Mouse (Mus musculus) liver, embryonic 13.5 days (tissue): ENCODE results near the gene Rbm18. TPM values are rescaled to one million over a fixed set of nuclear protein-coding genes. Genes with fewer than 3 reads are reported as not detected.

Source experiments
- ATAC-seq: fragments of 200-750 bp; cut with Nextera tagmentation; 2 replicates; pipeline ENCODE4 v1.8.0; 2017; ENCODE audit warnings: low read depth, mild to moderate bottlenecking, moderate number of reproducible peaks, moderate library complexity
- DNase-seq: peaks from one replicate; pipeline ENCODE4 v3.0.0; 2022
- H3K27ac ChIP-seq: fragments of 300-500 bp; sonication (generic); 2 replicates; pipeline ENCODE4 v1.5.1; 2015; ENCODE audit warnings: moderate library complexity, mild to moderate bottlenecking, inconsistent platforms
- H3K27me3 ChIP-seq: fragments of 300-500 bp; sonication (generic); 2 replicates; pipeline ENCODE4 v1.6.1; 2015; ENCODE audit warnings: mild to moderate bottlenecking, inconsistent platforms
- H3K36me3 ChIP-seq: fragments of 300-500 bp; sonication (generic); 2 replicates; pipeline ENCODE4 v1.6.1; 2015; ENCODE audit warnings: mild to moderate bottlenecking, inconsistent platforms
- H3K4me1 ChIP-seq: fragments of 300-500 bp; sonication (generic); replicated peaks from 2 replicates; pipeline ENCODE4 v1.6.1; 2015; ENCODE audit warnings: inconsistent platforms
- H3K4me2 ChIP-seq: fragments of 300-500 bp; sonication (generic); 2 replicates; pipeline ENCODE4 v1.6.1; 2015; ENCODE audit warnings: inconsistent platforms, mild to moderate bottlenecking, moderate library complexity
- H3K4me3 ChIP-seq: fragments of 300-500 bp; sonication (generic); replicated peaks from 2 replicates; pipeline ENCODE4 v1.5.1; 2015; ENCODE audit warnings: mild to moderate bottlenecking, inconsistent platforms
- H3K9ac ChIP-seq: fragments of 300-500 bp; sonication (generic); 2 replicates; pipeline ENCODE4 v1.6.1; 2015; ENCODE audit warnings: mild to moderate bottlenecking, inconsistent platforms
- H3K9me3 ChIP-seq: fragments of 300-500 bp; sonication (generic); replicated peaks from 2 replicates; pipeline ENCODE4 v1.6.1; 2016; ENCODE audit warnings: inconsistent platforms
- WGBS: fragments of 180-500 bp; shearing (Covaris S2); methylation state at CpG from one replicate; pipeline ENCODE4 v1.1.7; 2015; ENCODE audit not compliant: insufficient replicate concordance; 5-methylcytosine and 5-hydroxymethylcytosine counted together
- polyA plus RNA-seq: library from polyadenylated mRNA; unstranded; fragments of >200 nt; fragmentation: Nextera tagmentation; extraction: Ambion mirVana; gene quantifications from 2 replicates; pipeline ENCODE4 v1.2.1, GENCODE M21; 2015

The Rbm18 gene
- polyA plus RNA-seq, 1 experiment from 2014 or later = 23.6 TPM

DNA sequence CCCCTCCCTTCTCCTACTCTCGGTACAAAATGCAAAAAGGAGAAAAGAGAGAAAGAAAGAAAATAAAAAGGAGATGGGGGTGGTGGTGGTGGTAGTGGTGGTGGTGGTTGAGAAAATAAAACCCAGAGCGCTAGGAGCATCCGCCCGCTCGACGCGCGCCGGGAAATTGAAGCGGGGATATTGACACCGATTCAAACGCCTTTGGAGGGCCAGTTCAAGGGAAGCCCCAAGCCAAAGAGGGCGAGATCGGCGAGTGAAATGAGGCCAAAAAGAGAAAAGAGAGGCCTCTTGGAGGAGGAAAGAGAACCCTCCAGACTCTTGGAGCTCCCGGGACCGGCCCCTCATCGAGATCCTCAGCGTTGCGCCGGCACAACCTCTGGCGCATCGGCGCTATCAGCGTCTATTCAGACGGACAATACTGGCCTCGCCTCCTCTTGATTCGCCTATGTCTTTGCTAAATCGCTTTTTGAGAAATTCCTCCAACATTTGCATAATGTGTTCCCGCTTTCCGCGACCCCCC, 32.1 kb downstream of the Rbm18 start:
- Histone ChIP-seq H3K27me3 (peaks cover 100% of the 10 kb centered on the region), H3K9ac (no peak overlapping the region), H3K4me2 (peak overlapping the region; percentile 56), H3K36me3 (no peaks in the 10 kb centered on the region), H3K4me1 (peaks cover 16% of the 10 kb centered on the region), H3K9me3 (no peaks in the 10 kb centered on the region), H3K27ac (no peak overlapping the region), H3K4me3 (peak overlapping the region; percentile 43)
- ATAC-seq = no peak
- WGBS = under 1% methylated on average over 32 of the region's 32 CpGs
- DNase-seq = no peak

DNA sequence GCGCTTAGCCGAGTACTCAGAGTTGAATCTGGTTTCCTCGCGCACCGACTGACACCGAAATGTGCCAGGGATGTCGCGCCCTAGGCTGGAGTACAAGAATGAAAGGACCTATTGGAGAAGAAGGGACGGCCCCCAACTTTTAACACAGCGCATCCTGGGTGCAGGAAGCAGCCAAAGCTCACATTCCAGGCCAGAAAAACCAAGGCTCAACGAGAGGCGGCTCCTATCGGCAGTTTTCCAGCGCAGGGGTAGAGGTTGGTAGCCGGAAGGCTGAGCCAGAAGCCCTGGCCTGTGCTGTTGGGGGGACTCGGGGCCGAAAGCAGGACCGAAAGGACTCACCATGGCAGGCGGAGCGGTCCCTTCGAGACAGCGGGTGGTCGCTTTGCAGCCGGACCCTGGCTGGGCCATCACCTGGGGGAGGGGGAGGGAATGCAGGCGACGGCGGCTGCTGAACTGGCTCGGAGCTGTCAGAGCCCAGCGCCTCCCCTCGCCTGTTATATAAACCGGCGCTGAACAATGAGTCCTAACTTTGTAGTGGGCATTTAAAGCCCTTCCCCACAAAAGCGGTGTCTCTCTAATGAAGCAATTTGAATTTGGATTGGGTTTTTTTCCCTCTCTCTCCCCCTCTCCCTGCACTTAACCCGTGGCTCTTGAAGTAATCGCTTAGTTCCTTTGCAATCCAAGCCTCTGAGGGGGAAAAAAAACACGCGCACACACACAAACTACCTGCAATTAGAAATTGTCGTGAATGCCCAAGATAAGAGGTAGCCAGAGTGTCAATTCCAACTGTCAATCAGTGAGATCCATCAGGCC, 32.8 kb downstream of the Rbm18 start:
- ATAC-seq = no peak
- H3K4me1 ChIP-seq = peaks cover 16% of the 10 kb centered on the region
- H3K27ac ChIP-seq = no peak overlapping the region
- H3K9me3 ChIP-seq = no peaks in the 10 kb centered on the region
- no peak for DNase-seq
- H3K27me3 ChIP-seq = peaks cover 100% of the 10 kb centered on the region
- peak overlapping the region; percentile 18 for H3K4me3 ChIP-seq
- WGBS = 2% methylated on average over 38 of the region's 38 CpGs
- no peak overlapping the region for H3K9ac ChIP-seq
- H3K36me3 ChIP-seq = no peaks in the 10 kb centered on the region
- H3K4me2 ChIP-seq = peak overlapping the region; percentile 38

DNA sequence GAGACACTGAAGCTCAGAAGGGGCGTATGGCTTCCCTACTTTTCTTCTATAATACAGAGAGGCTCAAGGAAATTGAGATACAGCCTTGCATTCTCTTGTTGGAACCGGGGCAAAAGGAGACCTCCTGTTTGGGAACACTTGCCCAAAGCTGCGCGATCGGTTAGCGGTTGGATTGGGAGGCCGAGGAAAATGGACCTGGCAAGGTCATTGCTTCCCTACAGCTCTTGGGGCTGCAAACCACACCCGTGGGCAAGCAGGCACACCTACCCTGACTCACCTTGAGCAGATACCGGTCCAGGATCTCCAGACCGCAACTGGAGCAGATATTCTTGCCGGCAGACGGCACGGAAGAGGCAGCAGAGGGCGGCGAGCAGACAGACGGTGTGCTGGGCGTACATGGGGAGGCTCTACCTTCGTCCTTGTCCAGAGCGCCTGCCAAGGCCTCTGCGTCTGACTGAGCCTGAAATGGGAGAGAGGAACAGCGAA, 33.5 kb downstream of the Rbm18 start:
- peak overlapping the region; percentile 38 for H3K4me2 ChIP-seq
- DNase-seq = no peak
- peaks cover 16% of the 10 kb centered on the region for H3K4me1 ChIP-seq
- no peak overlapping the region for H3K27ac ChIP-seq
- H3K36me3 ChIP-seq = no peaks in the 10 kb centered on the region
- no peak for ATAC-seq
- 3% methylated on average over 21 of the region's 21 CpGs for WGBS
- peaks cover 100% of the 10 kb centered on the region for H3K27me3 ChIP-seq
- no peak overlapping the region for H3K9ac ChIP-seq
- peak overlapping the region; percentile 18 for H3K4me3 ChIP-seq
- H3K9me3 ChIP-seq = no peaks in the 10 kb centered on the region

DNA sequence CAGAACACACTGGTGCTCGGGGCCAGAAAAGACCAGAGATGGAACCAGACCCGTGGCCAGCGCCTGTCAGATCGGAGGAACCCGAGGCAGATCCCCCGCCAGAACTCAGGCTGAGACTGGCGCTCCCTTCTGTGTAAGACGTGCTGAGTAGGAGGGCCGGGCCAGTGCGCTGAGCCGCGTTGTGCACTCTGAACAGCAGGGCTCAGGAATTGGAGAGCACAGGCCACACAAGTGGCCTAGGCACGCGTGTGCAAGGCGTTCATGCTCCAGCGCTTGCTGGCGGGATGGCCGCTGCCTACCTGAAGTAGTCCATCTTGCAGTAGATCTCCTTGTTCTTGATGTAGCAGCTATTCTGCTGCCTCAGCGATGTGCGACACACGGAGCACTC, 34.0 kb downstream of the Rbm18 start:
- Histone ChIP-seq H3K4me3 (peak overlapping the region; percentile 12; the same call in 1 of the 2 replicates), H3K36me3 (no peaks in the 10 kb centered on the region), H3K9me3 (no peaks in the 10 kb centered on the region), H3K4me2 (peak overlapping the region; percentile 12; the same call in 1 of the 2 replicates), H3K4me1 (peaks cover 16% of the 10 kb centered on the region), H3K27me3 (peaks cover 100% of the 10 kb centered on the region), H3K9ac (no peak overlapping the region), H3K27ac (no peak overlapping the region)
- ATAC-seq = no peak
- 5% methylated on average over 21 of the region's 21 CpGs for WGBS
- no peak for DNase-seq

DNA sequence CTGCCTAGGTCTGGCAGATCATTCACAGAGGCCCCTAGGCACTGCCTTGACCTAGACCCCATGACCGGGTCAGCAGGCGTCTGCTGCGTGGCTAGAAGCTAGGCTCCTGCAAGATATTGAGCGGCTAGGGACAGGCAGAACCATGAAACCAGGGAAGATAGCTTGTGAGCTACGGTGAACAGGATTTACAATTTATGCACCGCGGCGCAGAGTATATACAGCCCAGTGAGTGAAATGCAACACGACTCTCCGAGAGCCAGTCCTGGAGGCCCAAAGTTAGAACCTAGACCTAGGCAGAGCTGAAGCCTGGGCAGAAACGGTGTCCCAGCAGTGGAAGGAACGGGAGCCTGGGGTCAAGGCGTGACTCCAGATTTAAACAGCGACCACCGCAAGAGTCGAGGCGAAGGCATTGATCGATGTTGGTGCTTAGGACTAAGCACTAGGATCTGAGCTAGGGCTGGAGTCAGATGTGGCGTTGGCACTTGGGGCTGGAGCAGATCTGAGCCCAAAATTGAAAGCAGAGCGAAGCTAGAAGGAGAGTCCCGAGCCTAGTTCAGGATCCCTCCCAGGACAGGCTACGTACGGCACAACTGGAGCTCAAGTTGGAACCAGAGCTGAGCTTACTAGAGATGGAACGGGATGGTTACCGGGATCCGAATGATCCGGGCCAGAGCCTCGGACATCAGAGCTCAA, 34.6 kb downstream of the Rbm18 start:
- no peak overlapping the region for H3K27ac ChIP-seq
- H3K4me1 ChIP-seq = peaks cover 16% of the 10 kb centered on the region
- peaks cover 100% of the 10 kb centered on the region for H3K27me3 ChIP-seq
- H3K4me3 ChIP-seq = peak overlapping the region; percentile 12; the same call in 1 of the 2 replicates
- no peak overlapping the region for H3K9ac ChIP-seq
- H3K4me2 ChIP-seq = peak overlapping the region; percentile 12; the same call in 1 of the 2 replicates
- no peaks in the 10 kb centered on the region for H3K9me3 ChIP-seq
- DNase-seq (no peak), ATAC-seq (no peak)
- H3K36me3 ChIP-seq = no peaks in the 10 kb centered on the region
- 9% methylated on average over 28 of the region's 28 CpGs for WGBS

DNA sequence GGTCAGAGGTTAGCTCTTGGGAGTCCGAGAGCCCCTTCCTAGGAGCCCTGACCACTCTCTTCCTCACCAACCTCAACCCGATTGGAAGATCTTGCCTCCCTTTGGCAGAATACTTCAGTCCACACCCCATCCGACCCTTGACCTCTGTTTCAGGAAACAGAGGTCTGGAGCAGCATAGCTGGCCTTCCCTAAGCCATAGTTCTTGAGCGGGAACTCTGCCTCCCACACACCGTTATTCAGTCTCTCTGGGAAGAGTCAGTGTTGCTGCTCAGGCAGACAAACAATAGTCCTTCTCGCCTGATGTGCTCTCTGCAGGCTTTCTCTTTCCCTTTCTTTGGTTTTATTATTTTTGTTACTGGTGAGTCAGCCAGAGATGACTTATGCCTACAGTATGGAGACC, 36.8 kb downstream of the Rbm18 start:
- no peak overlapping the region for H3K27ac ChIP-seq
- no peak overlapping the region for H3K4me3 ChIP-seq
- 19% methylated on average over 6 of the region's 6 CpGs for WGBS
- H3K9me3 ChIP-seq = no peaks in the 10 kb centered on the region
- no peak overlapping the region for H3K4me2 ChIP-seq
- DNase-seq (no peak), ATAC-seq (no peak)
- no peak overlapping the region for H3K9ac ChIP-seq
- peaks cover 16% of the 10 kb centered on the region for H3K4me1 ChIP-seq
- no peaks in the 10 kb centered on the region for H3K36me3 ChIP-seq
- H3K27me3 ChIP-seq = peaks cover 100% of the 10 kb centered on the region

DNA sequence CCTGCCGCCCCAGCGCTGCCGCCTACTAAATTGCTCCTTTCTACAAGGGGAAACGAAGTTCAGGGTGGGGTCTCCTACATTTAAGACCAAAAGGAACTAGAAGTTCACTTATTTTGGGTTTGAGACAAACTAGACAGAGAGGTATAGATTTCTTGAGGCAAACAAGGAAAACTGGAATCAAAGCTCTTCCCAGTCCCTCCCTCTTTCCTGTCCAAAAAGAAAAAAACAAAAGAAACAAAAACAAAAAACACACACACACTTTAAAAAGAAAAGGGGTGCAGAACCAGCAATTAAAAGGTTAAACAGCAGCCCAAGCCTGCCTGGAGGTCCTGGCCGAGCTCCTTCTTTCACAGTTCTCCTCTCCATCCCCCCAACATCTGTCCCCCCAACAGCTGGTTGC, 38.6 kb downstream of the Rbm18 start:
- H3K27me3 ChIP-seq = peaks cover 100% of the 10 kb centered on the region
- H3K4me1 ChIP-seq = peaks cover 8% of the 10 kb centered on the region
- H3K9ac ChIP-seq = no peak overlapping the region
- DNase-seq (no peak), ATAC-seq (no peak)
- no peak overlapping the region for H3K4me2 ChIP-seq
- no peak overlapping the region for H3K4me3 ChIP-seq
- 19% methylated on average over 5 of the region's 5 CpGs for WGBS
- H3K36me3 ChIP-seq = no peaks in the 10 kb centered on the region
- no peaks in the 10 kb centered on the region for H3K9me3 ChIP-seq
- H3K27ac ChIP-seq = no peak overlapping the region

DNA sequence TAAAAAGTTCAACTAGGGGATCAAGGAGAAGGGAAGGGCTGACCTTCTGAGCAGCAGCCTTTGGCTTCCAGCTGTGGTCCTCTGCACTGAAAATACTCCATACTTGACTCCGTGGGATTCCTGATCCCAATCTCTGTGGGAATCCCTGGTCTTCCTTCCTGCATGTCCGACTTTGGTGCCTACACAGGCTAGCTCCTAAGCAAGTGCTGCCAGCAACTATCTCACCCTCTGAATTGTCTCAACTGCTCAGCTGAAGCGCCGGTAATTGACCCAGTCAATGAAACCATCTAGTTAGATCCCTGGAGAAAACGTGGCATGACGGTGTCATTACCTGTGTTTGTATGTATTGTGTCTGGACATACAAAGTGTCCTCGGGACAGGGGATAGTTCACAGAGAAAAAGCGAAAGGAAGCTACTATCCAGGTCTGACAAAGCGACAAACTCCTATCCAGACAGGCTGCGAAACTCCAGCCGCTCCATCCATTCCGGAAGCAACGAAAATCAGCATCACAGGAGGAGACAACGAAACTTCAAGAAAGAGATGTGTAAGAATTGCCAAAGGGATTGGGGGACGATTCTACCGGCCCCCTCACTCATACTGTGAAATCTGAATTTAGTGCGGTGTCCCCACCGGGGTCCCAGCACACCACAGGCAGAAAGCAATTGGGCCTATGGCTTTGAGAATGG, 39.3 kb downstream of the Rbm18 start:
- H3K27me3 ChIP-seq = peaks cover 100% of the 10 kb centered on the region
- H3K4me3 ChIP-seq = no peak overlapping the region
- H3K4me2 ChIP-seq = no peak overlapping the region
- ATAC-seq (no peak), DNase-seq (no peak)
- no peak overlapping the region for H3K9ac ChIP-seq
- peaks cover 2% of the 10 kb centered on the region for H3K4me1 ChIP-seq
- 10% methylated on average over 18 of the region's 18 CpGs for WGBS
- no peak overlapping the region for H3K27ac ChIP-seq
- H3K36me3 ChIP-seq = no peaks in the 10 kb centered on the region
- H3K9me3 ChIP-seq = no peaks in the 10 kb centered on the region

DNA sequence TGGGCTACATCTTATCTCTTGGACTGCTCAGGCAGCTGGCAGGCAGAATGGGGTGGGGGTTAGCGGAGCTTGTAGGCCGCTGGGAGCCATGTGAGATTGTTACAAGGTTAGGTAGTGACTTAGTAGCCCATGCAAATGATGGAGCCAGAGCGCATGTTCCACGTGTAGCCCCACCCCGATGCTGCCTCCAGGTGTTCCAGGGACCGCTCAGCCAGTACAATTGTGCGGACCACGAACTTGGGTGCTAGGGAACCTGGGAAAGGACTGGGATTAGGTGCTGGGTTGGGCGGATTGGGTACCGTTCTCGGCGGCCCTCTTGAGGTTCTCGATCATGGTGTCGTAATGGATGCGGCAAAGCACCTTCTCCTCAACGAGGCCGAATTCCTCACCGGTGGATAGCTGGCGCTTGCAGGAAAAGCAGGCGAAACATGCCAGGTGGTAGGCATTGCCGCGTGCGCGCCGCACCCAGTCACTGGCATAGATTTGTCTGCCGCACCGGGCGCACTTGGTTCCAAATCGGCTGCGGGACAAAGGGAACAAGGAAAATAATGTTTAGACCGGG, 42.6 kb downstream of the Rbm18 start:
- Histone ChIP-seq H3K9ac (no peak overlapping the region), H3K4me1 (peaks cover 13% of the 10 kb centered on the region), H3K4me2 (no peak overlapping the region), H3K36me3 (no peaks in the 10 kb centered on the region), H3K27ac (no peak overlapping the region), H3K4me3 (no peak overlapping the region), H3K9me3 (no peaks in the 10 kb centered on the region), H3K27me3 (peaks cover 100% of the 10 kb centered on the region)
- ATAC-seq (no peak), DNase-seq (no peak)
- WGBS = 11% methylated on average over 31 of the region's 31 CpGs

DNA sequence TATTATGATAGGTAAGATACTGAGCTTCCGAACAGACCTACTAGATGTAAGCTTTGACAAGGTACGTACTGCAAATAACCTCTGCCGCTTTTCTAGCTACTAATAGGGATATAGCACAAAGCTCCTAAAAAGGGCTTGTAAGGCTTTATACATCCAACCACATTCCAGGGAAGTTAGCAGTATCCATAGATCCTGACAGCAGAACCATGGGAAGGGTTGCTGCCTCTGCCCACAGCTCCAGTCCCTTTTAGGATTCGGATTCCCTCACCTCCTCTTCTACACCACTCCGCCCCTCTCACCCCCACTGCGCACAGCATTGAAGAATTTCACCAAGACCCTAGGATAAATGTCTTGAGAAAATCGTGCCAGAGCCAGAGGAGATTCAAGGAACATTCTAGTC, 43.3 kb downstream of the Rbm18 start:
- Histone ChIP-seq H3K4me1 (peaks cover 13% of the 10 kb centered on the region), H3K27me3 (peaks cover 100% of the 10 kb centered on the region), H3K36me3 (no peaks in the 10 kb centered on the region), H3K4me2 (no peak overlapping the region), H3K4me3 (no peak overlapping the region), H3K9ac (no peak overlapping the region), H3K27ac (no peak overlapping the region), H3K9me3 (no peaks in the 10 kb centered on the region)
- ATAC-seq (no peak), DNase-seq (no peak)
- 33% methylated on average over 7 of the region's 7 CpGs for WGBS

DNA sequence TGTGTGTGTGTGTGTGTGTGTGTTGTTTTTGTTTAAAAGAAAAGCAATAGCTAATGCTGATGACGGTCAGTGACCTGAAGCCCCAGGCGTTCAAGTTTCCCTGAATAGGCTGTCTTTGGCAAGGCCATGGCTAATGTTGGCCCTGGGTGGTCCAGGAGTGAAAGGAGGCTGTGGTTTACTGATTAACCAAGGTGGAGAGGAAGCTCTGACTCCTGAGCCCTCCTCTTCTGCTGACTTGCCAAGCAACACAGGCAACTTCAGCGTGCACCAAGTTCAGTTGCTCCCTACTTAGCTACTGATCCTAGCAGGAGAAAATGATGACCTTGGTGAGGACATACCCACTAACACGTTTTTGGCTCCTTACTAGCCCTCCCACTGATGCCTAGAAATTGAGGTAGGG, 43.8 kb downstream of the Rbm18 start:
- H3K4me2 ChIP-seq = no peak overlapping the region
- H3K27me3 ChIP-seq = peaks cover 99% of the 10 kb centered on the region
- H3K9me3 ChIP-seq = no peaks in the 10 kb centered on the region
- DNase-seq (no peak), ATAC-seq (no peak)
- WGBS = 14% methylated on average over 4 of the region's 4 CpGs
- H3K4me1 ChIP-seq = peaks cover 13% of the 10 kb centered on the region
- no peaks in the 10 kb centered on the region for H3K36me3 ChIP-seq
- H3K27ac ChIP-seq = no peak overlapping the region
- no peak overlapping the region for H3K4me3 ChIP-seq
- no peak overlapping the region for H3K9ac ChIP-seq
